Mouse (Mus musculus) neural tube, embryonic 11.5 days (tissue): ENCODE results near the gene Lmna. TPM values are rescaled to one million over a fixed set of nuclear protein-coding genes. Genes with fewer than 3 reads are reported as not detected.
A peak's percentile ranks its signal among the peaks of the same experiment; 100 is the strongest.

Source experiments
- ATAC-seq: fragments of 200-750 bp; cut with Nextera tagmentation; 2 replicates; pipeline ENCODE4 v1.8.0; 2017; ENCODE audit warnings: moderate number of reproducible peaks, mild to moderate bottlenecking, moderate TSS enrichment, moderate library complexity; ENCODE audit not compliant: insufficient read depth, low FRiP score, low TSS enrichment
- DNase-seq: peaks from one replicate; pipeline ENCODE4 v3.0.0-alpha.2; 2015; ENCODE audit warnings: low spot score
- H3K27ac ChIP-seq: fragments of 300-500 bp; sonication (generic); 2 replicates; pipeline ENCODE4 v1.5.1; 2014; ENCODE audit warnings: low read depth, mild to moderate bottlenecking, low read length
- H3K27me3 ChIP-seq: fragments of 300-500 bp; sonication (generic); 2 replicates; pipeline ENCODE4 v1.6.1; 2014; ENCODE audit warnings: mild to moderate bottlenecking, low read length, mixed read lengths; ENCODE audit not compliant: control insufficient read depth, insufficient read depth
- H3K36me3 ChIP-seq: fragments of 300-500 bp; sonication (generic); 2 replicates; pipeline ENCODE4 v1.6.1; 2014; ENCODE audit warnings: mild to moderate bottlenecking, low read length, moderate library complexity, mixed read lengths; ENCODE audit not compliant: control insufficient read depth, insufficient read depth
- H3K4me1 ChIP-seq: fragments of 300-500 bp; sonication (generic); 2 replicates; pipeline ENCODE4 v1.6.1; 2014; ENCODE audit warnings: low read length, mixed read lengths; ENCODE audit not compliant: control insufficient read depth, insufficient read depth
- H3K4me2 ChIP-seq: fragments of 300-500 bp; sonication (generic); 2 replicates; pipeline ENCODE4 v1.6.1; 2014; ENCODE audit warnings: low read depth, mild to moderate bottlenecking, moderate library complexity
- H3K4me3 ChIP-seq: fragments of 300-500 bp; sonication (generic); 2 replicates; pipeline ENCODE4 v1.5.1; 2014; ENCODE audit warnings: low read depth, low read length
- H3K9ac ChIP-seq: fragments of 300-500 bp; sonication (generic); 2 replicates; pipeline ENCODE4 v1.6.1; 2014; ENCODE audit warnings: mild to moderate bottlenecking, low read length
- H3K9me3 ChIP-seq: fragments of 300-500 bp; sonication (generic); 2 replicates; pipeline ENCODE4 v1.6.1; 2016; ENCODE audit warnings: low read length; ENCODE audit not compliant: control insufficient read depth
- WGBS: fragments of 180-500 bp; shearing (Covaris S2); extraction: QIAGEN DNeasy Blood & Tissue Kit; methylation state at CpG from one replicate; pipeline ENCODE4 v1.1.7; 2014; 5-methylcytosine and 5-hydroxymethylcytosine counted together
- polyA plus RNA-seq: library from polyadenylated mRNA; unstranded; fragments of >200 nt; fragmentation: Nextera tagmentation; extraction: Ambion mirVana; gene quantifications from 2 replicates; pipeline ENCODE4 v1.2.1, GENCODE M21; 2014

Lmna gene
- polyA plus RNA-seq, 1 experiment from 2014 or later = 17.4 TPM

- 87% methylated on average over 3 of the region's 3 CpGs for whole genome bisulfite sequencing
- no peaks in the 10 kb centered on the region for H3K36me3 ChIP-seq
- H3K4me3 ChIP-seq = peak overlapping the region; percentile 18
- peak overlapping the region; percentile 36 for H3K4me2 ChIP-seq
- H3K9ac ChIP-seq = no peak overlapping the region; the same call in 1 of the 2 replicates
- H3K27ac ChIP-seq = peak overlapping the region; percentile 64
- H3K27me3 ChIP-seq = no peaks in the 10 kb centered on the region
- H3K4me1 ChIP-seq = peaks cover 7% of the 10 kb centered on the region
- no peaks in the 10 kb centered on the region for H3K9me3 ChIP-seq
- ATAC-seq = no peak
- no peak for DNase-seq
Measured at GRCm38 (mm10) chr3:88509250-88509649, 506 bp downstream of the Lmna start.

DNA sequence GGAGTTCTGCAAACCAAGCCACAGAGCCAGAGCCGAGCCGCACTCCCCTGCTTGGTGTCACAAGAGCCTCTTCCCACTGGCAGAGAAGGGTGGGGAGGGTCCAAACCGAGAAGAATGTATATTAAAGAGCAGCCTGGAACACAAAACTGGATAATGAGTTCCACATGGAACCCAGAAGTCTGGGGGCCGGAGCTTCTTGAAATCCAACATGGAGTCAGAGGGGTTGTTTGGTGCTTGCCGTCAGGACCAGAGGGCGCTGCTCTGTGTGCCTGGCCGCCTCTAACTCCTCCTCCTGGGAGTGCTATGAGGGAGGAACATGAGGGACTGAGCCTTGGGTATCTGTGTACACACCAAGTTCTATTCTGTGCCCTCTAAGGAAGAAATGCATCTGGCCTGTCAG is 4.0 kb downstream of the Lmna start:
- H3K9ac ChIP-seq = no peak overlapping the region
- no peaks in the 10 kb centered on the region for H3K9me3 ChIP-seq
- no peak for DNase-seq
- H3K4me3 ChIP-seq = no peak overlapping the region
- H3K27me3 ChIP-seq = peaks cover 19% of the 10 kb centered on the region
- H3K4me2 ChIP-seq = no peak overlapping the region
- 45% methylated on average over 7 of the region's 7 CpGs for WGBS
- no peak for ATAC-seq
- H3K27ac ChIP-seq = no peak overlapping the region
- H3K4me1 ChIP-seq = peaks cover 7% of the 10 kb centered on the region
- no peaks in the 10 kb centered on the region for H3K36me3 ChIP-seq

- ATAC-seq (no peak), DNase-seq (no peak)
- Histone ChIP-seq H3K9ac (no peak overlapping the region), H3K4me3 (no peak overlapping the region), H3K27me3 (peaks cover 20% of the 10 kb centered on the region), H3K9me3 (no peaks in the 10 kb centered on the region), H3K4me1 (peaks cover 7% of the 10 kb centered on the region), H3K4me2 (no peak overlapping the region), H3K27ac (no peak overlapping the region), H3K36me3 (no peaks in the 10 kb centered on the region)
- 78% methylated on average over 6 of the region's 6 CpGs for WGBS
Measured at GRCm38 (mm10) chr3:88505081-88505480, 4.7 kb downstream of the Lmna start.

GRCm38 (mm10) chr3:88503881-88504746 is 5.6 kb downstream of the Lmna start:
- DNase-seq (no peak), ATAC-seq (no peak)
- WGBS = 45% methylated on average over 8 of the region's 8 CpGs
- H3K4me3 ChIP-seq = no peak overlapping the region
- no peaks in the 10 kb centered on the region; the same call in 1 of the 2 replicates for H3K4me1 ChIP-seq
- no peaks in the 10 kb centered on the region for H3K9me3 ChIP-seq
- peaks cover 20% of the 10 kb centered on the region for H3K27me3 ChIP-seq
- no peaks in the 10 kb centered on the region for H3K36me3 ChIP-seq
- no peak overlapping the region for H3K4me2 ChIP-seq
- H3K9ac ChIP-seq = no peak overlapping the region
- H3K27ac ChIP-seq = no peak overlapping the region

DNA sequence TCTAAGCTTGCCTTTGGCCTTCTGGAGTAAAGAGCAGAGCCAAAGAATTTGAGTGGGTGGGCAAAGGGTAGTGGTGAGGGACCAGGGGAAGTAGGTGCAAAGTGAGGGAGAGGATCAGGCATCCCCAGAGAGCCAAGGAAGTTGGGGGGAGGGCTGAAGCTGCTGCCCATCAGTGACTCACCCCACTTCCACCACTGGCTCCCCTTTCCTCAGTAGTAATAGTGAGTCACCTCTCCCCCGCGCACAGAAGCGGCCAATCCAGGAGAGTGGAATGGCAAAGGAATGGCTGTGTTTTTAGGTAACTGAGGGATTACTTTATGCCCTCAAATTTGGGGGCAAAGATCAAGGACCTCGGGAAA is 6.3 kb downstream of the Lmna start:
- Histone ChIP-seq H3K36me3 (no peaks in the 10 kb centered on the region), H3K4me2 (no peak overlapping the region), H3K27me3 (peaks cover 20% of the 10 kb centered on the region), H3K9ac (no peak overlapping the region), H3K4me3 (no peak overlapping the region), H3K27ac (no peak overlapping the region), H3K4me1 (no peaks in the 10 kb centered on the region), H3K9me3 (no peaks in the 10 kb centered on the region)
- no peak for DNase-seq
- 0 out of 2 replicates have a peak, but pooled peaks have one; percentile 32 for ATAC-seq
- WGBS = 17% methylated on average over 4 of the region's 4 CpGs

GRCm38 (mm10) chr3:88502641-88503504 is 6.9 kb downstream of the Lmna start:
- no peak overlapping the region for H3K27ac ChIP-seq
- no peaks in the 10 kb centered on the region for H3K4me1 ChIP-seq
- peaks cover 20% of the 10 kb centered on the region for H3K27me3 ChIP-seq
- H3K9me3 ChIP-seq = no peaks in the 10 kb centered on the region
- WGBS = under 1% methylated on average over 54 of the region's 55 CpGs
- H3K36me3 ChIP-seq = no peaks in the 10 kb centered on the region
- H3K9ac ChIP-seq = peak overlapping the region; percentile 57
- DNase-seq = peak; percentile 67
- H3K4me2 ChIP-seq = peak overlapping the region; percentile 87
- ATAC-seq = peak; percentile 61
- peak overlapping the region; percentile 45 for H3K4me3 ChIP-seq

DNA sequence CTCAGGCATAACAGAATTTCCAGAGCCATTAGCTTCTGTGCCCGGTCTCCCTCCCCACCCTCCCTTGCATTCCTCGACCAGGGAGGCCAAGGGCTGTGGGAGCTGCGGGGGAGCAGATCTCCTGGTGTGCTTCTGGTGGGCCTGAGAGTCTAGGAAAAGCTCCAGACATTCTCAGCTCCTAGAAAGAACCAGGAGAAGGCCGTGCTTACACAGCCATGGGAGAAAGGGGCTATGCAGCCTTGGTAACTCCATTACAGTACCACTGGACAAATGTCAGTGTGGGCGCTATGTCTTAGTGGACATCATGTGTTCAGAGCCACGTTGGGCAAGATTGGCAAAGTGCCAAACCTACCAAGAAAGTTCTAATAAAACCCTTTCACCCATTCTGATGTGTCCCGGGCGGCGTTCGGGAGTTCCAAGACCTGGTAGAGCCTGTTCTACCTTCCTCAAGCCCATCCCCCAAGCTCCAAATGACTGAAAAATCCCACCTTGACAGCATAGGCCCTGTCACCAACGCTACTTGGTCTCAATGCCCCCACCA is 7.7 kb downstream of the Lmna start:
- no peak overlapping the region for H3K27ac ChIP-seq
- no peaks in the 10 kb centered on the region for H3K4me1 ChIP-seq
- H3K4me2 ChIP-seq = peak overlapping the region; percentile 87
- H3K4me3 ChIP-seq = peak overlapping the region; percentile 45; the same call in 1 of the 2 replicates
- ATAC-seq (no peak), DNase-seq (no peak)
- H3K9ac ChIP-seq = no peak overlapping the region
- H3K27me3 ChIP-seq = peaks cover 20% of the 10 kb centered on the region
- no peaks in the 10 kb centered on the region for H3K9me3 ChIP-seq
- WGBS = 12% methylated on average over 11 of the region's 11 CpGs
- H3K36me3 ChIP-seq = no peaks in the 10 kb centered on the region

DNA sequence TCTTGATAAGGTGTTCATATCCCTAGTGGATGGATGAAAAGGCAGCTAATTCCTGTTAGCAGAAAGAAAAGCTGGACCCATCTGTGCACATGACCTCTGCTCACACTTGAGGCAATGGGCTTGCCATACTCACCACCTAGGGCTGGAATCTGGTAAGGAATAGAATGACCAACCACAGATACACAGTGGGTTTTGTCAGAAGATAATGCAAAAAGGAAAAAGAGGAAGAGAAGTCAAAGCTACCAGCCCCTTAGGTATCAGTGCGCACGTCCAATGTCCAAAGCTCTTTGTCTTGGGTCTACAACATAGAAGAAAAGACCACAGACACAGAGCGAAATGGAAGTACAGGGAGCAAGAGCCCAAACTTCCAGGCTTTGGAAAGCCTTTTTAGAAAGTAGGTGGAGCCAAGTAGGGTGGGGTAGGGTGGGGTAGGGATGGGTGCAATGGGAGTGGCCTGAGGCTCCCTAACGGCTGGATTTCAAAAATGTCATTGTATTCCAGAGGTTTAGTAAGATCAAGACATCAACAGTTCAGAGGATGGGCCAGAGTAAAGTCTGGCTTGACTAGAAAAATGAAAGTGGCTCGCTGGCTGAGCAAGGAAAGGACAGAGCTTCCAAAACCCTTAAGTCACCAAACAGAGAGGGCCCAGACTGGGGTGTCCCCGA is 8.3 kb downstream of the Lmna start:
- ATAC-seq (no peak), DNase-seq (no peak)
- H3K27ac ChIP-seq = no peak overlapping the region
- no peak overlapping the region; the same call in 1 of the 2 replicates for H3K4me2 ChIP-seq
- no peaks in the 10 kb centered on the region for H3K9me3 ChIP-seq
- 57% methylated on average over 6 of the region's 6 CpGs for WGBS
- no peak overlapping the region for H3K9ac ChIP-seq
- H3K27me3 ChIP-seq = peaks cover 20% of the 10 kb centered on the region
- no peaks in the 10 kb centered on the region for H3K4me1 ChIP-seq
- H3K36me3 ChIP-seq = no peaks in the 10 kb centered on the region
- H3K4me3 ChIP-seq = no peak overlapping the region; the same call in 1 of the 2 replicates
